Mouse (Mus musculus) G1E (cell line): ENCODE data around the gene Gpsm3. TPM values are rescaled to one million over a fixed set of nuclear protein-coding genes. Genes with fewer than 3 reads are reported as not detected.

Source experiments
- ATAC-seq: 2 replicates; pipeline ENCODE4 v1.8.0; 2016; ENCODE audit warnings: mild to moderate bottlenecking; ENCODE audit not compliant: insufficient number of reproducible peaks, poor library complexity, low FRiP score, severe bottlenecking; ENCODE audit errors: extremely low read depth
- DNase-seq: peaks from one replicate; pipeline ENCODE4 v3.0.0; 2012; ENCODE audit warnings: low spot score
- H3K27me3 ChIP-seq: 2 replicates; pipeline ENCODE4 v1.6.1; 2012; ENCODE audit warnings: mild to moderate bottlenecking, low read length, inconsistent platforms; ENCODE audit not compliant: insufficient read depth
- H3K36me3 ChIP-seq: replicated peaks from 2 replicates; pipeline ENCODE3; 2012; ENCODE audit warnings: mild to moderate bottlenecking, inconsistent platforms
- H3K4me1 ChIP-seq: 2 replicates; pipeline ENCODE4 v1.6.1; 2012; ENCODE audit warnings: low read depth, low read length, inconsistent platforms, mixed read lengths; ENCODE audit not compliant: insufficient read depth
- H3K4me3 ChIP-seq: 2 replicates; pipeline ENCODE4 v1.5.1; 2012; ENCODE audit warnings: low read depth, mild to moderate bottlenecking, inconsistent platforms, low read length, moderate library complexity, mixed read lengths
- H3K9me3 ChIP-seq: replicated peaks from 2 replicates; pipeline ENCODE4 v1.6.1; 2012; ENCODE audit warnings: inconsistent platforms
- CTCF ChIP-seq: IDR thresholded peaks from 2 replicates; pipeline ENCODE4 v1.5.1; 2012; ENCODE audit warnings: low read depth, low read length, inconsistent platforms, mixed read lengths
- GATA1 ChIP-seq: IDR thresholded peaks from 2 replicates; pipeline ENCODE4 v1.6.1; 2012; ENCODE audit warnings: borderline replicate concordance, low read length, inconsistent platforms, mixed read lengths
- GATA2 ChIP-seq: IDR thresholded peaks from 2 replicates; pipeline ENCODE4 v1.6.1; 2012; ENCODE audit warnings: low read depth, low read length, inconsistent platforms, borderline replicate concordance
- POLR2AphosphoS5 ChIP-seq: IDR thresholded peaks from 2 replicates; pipeline ENCODE4 v1.6.1; 2012; ENCODE audit warnings: low read depth, low read length, inconsistent platforms; ENCODE audit not compliant: insufficient replicate concordance
- TAL1 ChIP-seq: conservative IDR thresholded peaks from 2 replicates; pipeline ENCODE4 v1.6.1; 2012; ENCODE audit warnings: low read depth, low read length, inconsistent platforms, mixed read lengths
- polyA plus RNA-seq: library from polyadenylated mRNA; stranded (reverse); fragments of >175 nt; gene quantifications from 2 replicates; pipeline ENCODE4 v1.2.3, GENCODE M21; 2012
- total RNA-seq, 2 experiments: library from RNA; stranded (forward) in 1 of 2; stranded (reverse) in 1 of 2; fragments of 200-1000 nt in 1 of 2; fragments of >200 nt in 1 of 2; fragmentation: Nextera tagmentation in 1 of 2; gene quantifications; 2 replicates each; pipeline ENCODE4 v1.2.3; 2014 to 2017

The Gpsm3 gene
- total and polyA plus RNA-seq, 3 experiments, result 43.2 to 399 (median 99.5) TPM

GRCm38 (mm10) chr17:34596098-34596497 is 6.5 kb downstream of the Gpsm3 start:
- H3K4me1 ChIP-seq, result peaks cover 81% of the 10 kb centered on the region
- peaks cover 70% of the 10 kb centered on the region for H3K36me3 ChIP-seq
- DNase-seq, result no peak
- no peaks in the 10 kb centered on the region for H3K9me3 ChIP-seq
- no peak overlapping the region for H3K4me3 ChIP-seq
- no peak for TF ChIP-seq TAL1
- TF ChIP-seq CTCF, result no peak
- H3K27me3 ChIP-seq, result no peaks in the 10 kb centered on the region
- ATAC-seq, result no peak

DNA sequence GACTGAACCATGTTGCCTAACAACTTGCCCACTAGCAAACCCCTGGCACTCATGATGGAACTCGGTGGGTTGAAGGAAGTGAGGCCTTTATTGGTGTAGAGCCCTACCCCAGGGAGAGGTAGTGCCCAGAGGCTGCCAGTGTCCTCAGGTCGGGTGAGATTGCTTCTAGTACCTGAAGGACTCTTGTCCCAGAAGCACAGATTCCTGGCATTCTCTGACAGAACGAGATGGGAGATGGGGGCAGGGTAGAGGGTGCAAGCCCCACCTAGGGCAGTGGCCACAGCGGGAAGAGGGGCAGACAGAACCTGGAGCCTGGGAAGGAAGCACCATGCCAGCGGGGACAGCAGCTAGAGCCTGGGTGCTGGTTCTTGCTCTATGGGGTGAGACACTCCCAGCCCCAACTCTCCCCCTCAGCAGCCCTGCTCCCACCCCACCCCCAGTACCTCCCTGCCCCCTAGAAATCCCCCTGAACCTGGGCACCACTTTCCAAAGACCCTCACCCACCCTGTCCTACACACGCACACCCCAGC is 8.0 kb downstream of the Gpsm3 start, which contains the start of gene Ager:
Ager (plus strand) TSS at position 297 of the 530 bp plus-strand sequence.
- H3K4me1 ChIP-seq, result peaks cover 88% of the 10 kb centered on the region
- H3K9me3 ChIP-seq, result no peaks in the 10 kb centered on the region
- DNase-seq (no peak), ATAC-seq (no peak)
- no peaks in the 10 kb centered on the region for H3K27me3 ChIP-seq
- H3K4me3 ChIP-seq, result no peak within 1 kb of the TSS
- peaks cover 81% of the 10 kb centered on the region for H3K36me3 ChIP-seq
- no peak for TF ChIP-seq GATA1
- TF ChIP-seq TAL1, result no peak
- no peak; the same call in 1 of the 2 replicates for TF ChIP-seq POLR2AphosphoS5
- no peak for TF ChIP-seq GATA2
- no peak for TF ChIP-seq CTCF

GRCm38 (mm10) chr17:34599891-34600290 is 10.3 kb downstream of the Gpsm3 start:
- no peaks in the 10 kb centered on the region for H3K27me3 ChIP-seq
- TF ChIP-seq GATA2 (no peak), POLR2AphosphoS5 (no peak), CTCF (no peak), TAL1 (no peak), GATA1 (no peak)
- H3K4me1 ChIP-seq, result peaks cover 77% of the 10 kb centered on the region
- H3K36me3 ChIP-seq, result peaks cover 64% of the 10 kb centered on the region
- H3K4me3 ChIP-seq, result peak overlapping the region; percentile 13; the same call in 1 of the 2 replicates
- H3K9me3 ChIP-seq, result no peaks in the 10 kb centered on the region
- DNase-seq (no peak), ATAC-seq (no peak)

DNA sequence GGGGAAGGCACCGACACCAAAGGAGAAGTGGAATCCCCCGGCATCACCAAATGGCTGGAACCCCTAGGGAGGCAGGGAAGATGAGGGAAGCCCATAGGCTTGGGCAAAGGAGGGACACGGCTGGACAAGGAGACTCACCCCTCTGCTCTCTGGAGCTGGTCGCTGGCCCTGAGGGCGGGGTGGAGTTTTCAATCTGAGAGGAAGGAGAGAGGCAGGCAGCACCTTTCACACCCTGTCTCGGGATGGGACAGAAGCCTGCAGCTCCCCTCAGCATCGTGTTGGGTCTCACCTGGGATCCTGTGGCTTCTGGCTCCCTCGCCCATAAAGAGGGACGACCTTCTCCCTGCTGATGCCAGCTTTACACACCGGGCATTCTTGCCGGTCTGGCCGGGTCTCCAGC is 12.2 kb downstream of the Gpsm3 start:
- DNase-seq, result no peak
- H3K27me3 ChIP-seq, result no peaks in the 10 kb centered on the region
- peaks cover 48% of the 10 kb centered on the region for H3K36me3 ChIP-seq
- H3K9me3 ChIP-seq, result no peaks in the 10 kb centered on the region
- no peak for ATAC-seq
- TF ChIP-seq TAL1 (no peak), CTCF (no peak), GATA2 (no peak), GATA1 (no peak), POLR2AphosphoS5 (no peak)
- peak overlapping the region; percentile 73; the same call in 1 of the 2 replicates for H3K4me3 ChIP-seq
- peaks cover 73% of the 10 kb centered on the region for H3K4me1 ChIP-seq

DNA sequence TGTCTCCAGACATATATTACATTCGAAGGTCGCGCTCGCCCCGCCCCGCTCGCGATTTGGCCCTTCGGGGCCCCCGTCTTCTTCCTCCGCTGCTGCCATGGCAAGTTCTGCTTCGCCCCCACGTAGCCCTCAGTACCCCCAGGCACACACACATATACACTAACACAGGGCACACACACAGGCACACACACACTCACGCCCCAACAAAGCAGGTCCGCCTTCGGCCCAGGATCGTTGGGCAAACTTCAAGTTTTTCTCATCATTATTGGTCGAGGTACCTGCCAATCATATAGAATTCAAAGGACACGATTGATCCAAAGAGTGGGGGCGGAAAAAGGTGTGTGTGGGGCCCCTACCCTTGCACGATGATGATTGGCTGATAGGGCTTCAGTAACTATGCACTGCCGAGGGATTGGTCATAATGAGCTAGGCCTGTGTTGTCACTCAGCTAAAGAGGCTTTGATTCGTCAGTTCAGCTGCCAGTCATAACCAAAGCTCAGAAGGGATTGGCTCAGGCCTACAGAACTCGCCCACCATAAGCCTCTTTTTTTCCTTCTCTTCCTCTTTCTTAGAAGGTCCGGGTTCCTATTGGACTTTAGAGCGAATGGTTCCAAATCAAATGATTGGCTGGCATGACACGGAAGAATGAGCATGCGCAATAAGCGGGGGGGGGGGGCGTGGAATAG is 13.9 kb downstream of the Gpsm3 start, which contains the start of gene Rnf5:
Rnf5 (minus strand) TSS at position 316 of the 686 bp plus-strand sequence.
- H3K27me3 ChIP-seq, result no peaks in the 10 kb centered on the region
- peak; percentile 80 for ATAC-seq
- H3K4me1 ChIP-seq, result peaks cover 75% of the 10 kb centered on the region
- peak; percentile 99 for DNase-seq
- H3K4me3 ChIP-seq, result peak within 1 kb of the TSS; percentile 94
- peaks cover 54% of the 10 kb centered on the region for H3K36me3 ChIP-seq
- TF ChIP-seq POLR2AphosphoS5 (no peak), CTCF (no peak), GATA1 (no peak), GATA2 (no peak)
- H3K9me3 ChIP-seq, result no peaks in the 10 kb centered on the region

GRCm38 (mm10) chr17:34604061-34604508 is 14.5 kb downstream of the Gpsm3 start, which contains the start of gene Agpat1:
TSS of gene Agpat1 (plus strand) at chr17:34604262.
- TF ChIP-seq CTCF (no peak), POLR2AphosphoS5 (no peak), GATA1 (no peak), TAL1 (no peak), GATA2 (no peak)
- H3K4me1 ChIP-seq, result peaks cover 77% of the 10 kb centered on the region

More at GRCm38 (mm10) chr17:34604061-34604508, 14.5 kb downstream of the Gpsm3 start, which contains the start of gene Agpat1:
- no peaks in the 10 kb centered on the region for H3K27me3 ChIP-seq
- DNase-seq (peak; percentile 94), ATAC-seq (peak; percentile 73)
- no peaks in the 10 kb centered on the region for H3K9me3 ChIP-seq
- peak within 1 kb of the TSS; percentile 94 for H3K4me3 ChIP-seq
- H3K36me3 ChIP-seq, result peaks cover 55% of the 10 kb centered on the region
